Mouse (Mus musculus) spleen, adult 2 months (tissue): ENCODE results near the gene Nectin4. TPM values are rescaled to one million over a fixed set of nuclear protein-coding genes. Genes with fewer than 3 reads are reported as not detected.

Experiments used
- DNase-seq, 2 experiments: peaks; one replicate each; pipeline versions ENCODE4 v3.0.0 to v3.0.0-alpha.2; 2012 to 2021; ENCODE audit warnings: low spot score in 2 of 2, low read depth in 1 of 2
- H3K27ac ChIP-seq: fragments of 200-500 bp; 2 replicates; pipeline ENCODE4 v1.5.1; 2012; ENCODE audit warnings: low read length, inconsistent platforms; ENCODE audit not compliant: insufficient read depth
- H3K27me3 ChIP-seq: fragments of 200-500 bp; 2 replicates; pipeline ENCODE4 v1.6.1; 2012; ENCODE audit warnings: mild to moderate bottlenecking, moderate library complexity, low read length, inconsistent platforms; ENCODE audit not compliant: control insufficient read depth, insufficient read depth
- H3K36me3 ChIP-seq: fragments of 200-500 bp; 2 replicates; pipeline ENCODE4 v1.6.1; 2012; ENCODE audit warnings: mild to moderate bottlenecking, low read length, inconsistent platforms; ENCODE audit not compliant: control insufficient read depth, insufficient read depth
- H3K4me1 ChIP-seq: fragments of 200-500 bp; 2 replicates; pipeline ENCODE4 v1.6.1; 2011; ENCODE audit warnings: inconsistent platforms; ENCODE audit not compliant: control insufficient read depth, insufficient read depth, insufficient read length
- H3K4me3 ChIP-seq: fragments of 200-500 bp; 2 replicates; pipeline ENCODE4 v1.5.1; 2011; ENCODE audit warnings: mild to moderate bottlenecking, inconsistent platforms; ENCODE audit not compliant: insufficient read depth, insufficient read length; ENCODE audit errors: extremely low read depth
- CTCF ChIP-seq: fragments of 200-500 bp; IDR thresholded peaks from 2 replicates; pipeline ENCODE4 v1.5.1; 2011; ENCODE audit warnings: mild to moderate bottlenecking, inconsistent platforms; ENCODE audit not compliant: insufficient read depth, insufficient read length, insufficient replicate concordance; ENCODE audit errors: extremely low read depth
- POLR2A ChIP-seq: fragments of 200-500 bp; IDR thresholded peaks from 2 replicates; pipeline ENCODE4 v1.6.1; 2011; ENCODE audit warnings: low read depth, low read length, inconsistent platforms
- WGBS: fragments of 180-500 bp; shearing (Covaris S2); methylation state at CpG from one replicate; pipeline ENCODE4 v1.1.7; 2018; 5-methylcytosine and 5-hydroxymethylcytosine counted together
- polyA plus RNA-seq: library from polyadenylated mRNA; depleted of rRNA; stranded (reverse); fragments of >200 nt; gene quantifications from 2 replicates; pipeline ENCODE4 v1.2.3, GENCODE M21; 2012

Nectin4 gene
- polyA plus RNA-seq, 1 experiment, result 1.4 TPM

DNA sequence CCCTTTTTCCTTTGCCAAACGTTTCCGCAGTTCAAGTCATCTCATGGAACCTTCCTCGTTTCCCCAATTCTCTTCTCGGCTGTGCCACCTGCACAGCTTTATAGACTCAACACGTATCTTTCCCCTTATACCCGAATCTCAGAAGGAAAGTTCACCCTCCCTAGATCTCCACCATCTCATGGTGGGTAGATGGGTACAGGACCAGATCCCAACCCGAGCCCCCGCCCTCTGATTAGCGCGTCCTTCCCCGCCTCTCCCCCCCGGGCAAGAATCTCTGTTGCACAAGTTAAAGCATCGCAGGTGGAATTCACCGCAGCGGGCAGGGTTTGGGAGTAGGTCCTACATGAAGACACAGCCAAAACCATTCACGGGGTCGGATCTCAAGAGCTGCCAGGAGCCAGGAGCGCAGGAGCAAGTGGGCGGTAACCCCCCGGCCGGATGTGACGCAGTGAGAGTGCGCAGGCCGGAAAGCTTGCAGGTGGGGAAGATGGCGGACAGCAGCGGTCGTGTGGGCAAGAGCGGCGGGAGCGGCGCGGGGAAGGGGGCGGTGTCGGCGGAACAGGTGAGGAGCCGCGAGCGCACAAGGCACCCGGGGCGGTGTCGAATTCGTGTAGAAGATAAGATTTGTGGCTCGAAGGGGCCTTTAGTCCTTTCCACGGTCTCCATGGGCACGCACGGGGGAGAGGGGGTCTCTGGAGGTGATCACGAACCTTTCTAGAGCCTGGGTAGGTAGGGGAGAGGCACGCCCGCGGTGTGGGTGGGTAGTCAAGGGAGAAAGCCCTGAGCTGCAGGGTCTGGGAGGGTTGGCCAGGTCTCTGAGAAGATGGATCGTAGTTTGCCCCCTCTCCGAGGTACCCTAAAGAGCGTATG is 24.4 kb upstream of the Nectin4 start, which contains the start of the genes Nit1 and Pfdn2:
Gene Nit1, minus strand, starts transcription at position 422 of the 870 bp plus-strand sequence.
Gene Pfdn2, plus strand, starts transcription at position 446 of the 870 bp plus-strand sequence.
- DNase-seq, result peak; percentile 71 to 88
- Histone ChIP-seq H3K4me3 (peak within 1 kb of the TSS; percentile 95), H3K27ac (peak within 1 kb of the TSS; percentile 61), H3K4me1 (peaks cover 4% of the 10 kb centered on the region), H3K27me3 (no peaks in the 10 kb centered on the region), H3K36me3 (peaks cover 13% of the 10 kb centered on the region)
- no peak for TF ChIP-seq CTCF
- TF ChIP-seq POLR2A, result peak; percentile 89
- 1% methylated on average over 53 of the region's 53 CpGs for WGBS

DNA sequence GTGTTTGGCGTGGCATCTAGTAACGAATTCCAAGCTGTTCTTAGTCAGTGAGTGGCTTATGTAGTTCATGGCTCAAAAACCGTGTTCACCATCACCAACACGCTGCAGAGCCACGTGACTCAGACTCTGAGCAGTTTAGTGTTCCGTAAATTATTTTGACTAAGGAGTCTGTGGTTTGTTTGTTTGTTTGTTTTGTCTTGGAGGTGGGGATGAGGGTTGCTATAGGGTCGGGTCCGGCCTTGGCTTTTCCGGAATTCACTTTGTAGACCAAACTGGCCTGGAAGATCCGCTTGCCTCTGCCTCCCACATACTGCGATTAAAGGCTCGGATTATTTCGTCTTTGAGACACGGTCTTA is 23.8 kb upstream of the Nectin4 start:
- WGBS, result 1% methylated on average over 14 of the region's 14 CpGs
- no peak for DNase-seq
- Histone ChIP-seq H3K27me3 (no peaks in the 10 kb centered on the region), H3K27ac (peak overlapping the region; percentile 61; the same call in 1 of the 2 replicates), H3K36me3 (peaks cover 7% of the 10 kb centered on the region), H3K4me3 (peak overlapping the region; percentile 95), H3K4me1 (peaks cover 4% of the 10 kb centered on the region)
- TF ChIP-seq POLR2A, result no peak
- no peak for TF ChIP-seq CTCF

DNA sequence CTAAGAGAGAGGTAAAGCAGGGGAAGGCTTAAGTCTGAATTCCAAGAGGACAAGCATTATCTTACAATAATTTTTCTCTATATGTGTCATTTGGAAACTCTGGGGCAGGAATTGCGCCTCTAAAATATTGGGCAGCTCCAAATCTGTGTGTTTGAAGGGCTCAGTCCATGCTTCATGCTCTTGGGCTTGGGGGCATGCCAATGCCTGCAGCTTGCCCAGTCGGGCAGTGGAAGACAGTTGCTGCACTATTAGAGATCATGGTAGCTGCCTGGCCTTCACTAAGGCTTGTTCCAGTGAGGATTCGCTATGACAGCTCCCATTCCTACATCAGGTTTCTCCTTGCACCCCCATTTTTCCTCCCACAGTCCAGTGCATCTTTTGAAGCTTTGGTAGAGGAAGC is 21.2 kb upstream of the Nectin4 start:
- H3K4me1 ChIP-seq, result peaks cover 4% of the 10 kb centered on the region
- WGBS, result 86% methylated on average over 3 of the region's 3 CpGs
- TF ChIP-seq CTCF (no peak), POLR2A (no peak)
- no peaks in the 10 kb centered on the region for H3K27me3 ChIP-seq
- H3K36me3 ChIP-seq, result no peaks in the 10 kb centered on the region
- DNase-seq, result no peak
- H3K4me3 ChIP-seq, result no peak overlapping the region
- H3K27ac ChIP-seq, result no peak overlapping the region

DNA sequence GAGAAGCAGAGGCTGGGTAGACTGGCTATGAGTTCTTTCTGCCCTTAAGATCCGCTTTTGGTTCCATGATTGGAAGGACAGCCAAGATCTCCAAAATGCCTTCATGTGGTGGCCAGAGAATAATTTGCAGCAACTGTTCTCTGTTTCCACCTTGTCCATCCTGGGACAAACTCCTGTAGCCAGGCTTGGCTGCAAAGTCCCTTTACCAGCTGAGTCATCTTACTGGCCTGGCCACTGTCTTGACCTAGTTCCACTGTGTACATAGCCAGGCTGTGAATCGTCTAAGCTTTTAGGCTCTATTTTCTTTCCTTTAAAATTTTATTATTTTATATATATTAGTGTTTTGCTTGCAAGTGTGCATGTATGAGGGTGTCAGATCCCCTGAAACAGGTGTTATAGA is 20.7 kb upstream of the Nectin4 start:
- Histone ChIP-seq H3K4me1 (peaks cover 4% of the 10 kb centered on the region), H3K36me3 (no peaks in the 10 kb centered on the region), H3K4me3 (no peak overlapping the region), H3K27ac (no peak overlapping the region), H3K27me3 (no peaks in the 10 kb centered on the region)
- WGBS, result 93% methylated on average over 2 of the region's 2 CpGs
- TF ChIP-seq POLR2A (no peak), CTCF (no peak)
- DNase-seq, result no peak

DNA sequence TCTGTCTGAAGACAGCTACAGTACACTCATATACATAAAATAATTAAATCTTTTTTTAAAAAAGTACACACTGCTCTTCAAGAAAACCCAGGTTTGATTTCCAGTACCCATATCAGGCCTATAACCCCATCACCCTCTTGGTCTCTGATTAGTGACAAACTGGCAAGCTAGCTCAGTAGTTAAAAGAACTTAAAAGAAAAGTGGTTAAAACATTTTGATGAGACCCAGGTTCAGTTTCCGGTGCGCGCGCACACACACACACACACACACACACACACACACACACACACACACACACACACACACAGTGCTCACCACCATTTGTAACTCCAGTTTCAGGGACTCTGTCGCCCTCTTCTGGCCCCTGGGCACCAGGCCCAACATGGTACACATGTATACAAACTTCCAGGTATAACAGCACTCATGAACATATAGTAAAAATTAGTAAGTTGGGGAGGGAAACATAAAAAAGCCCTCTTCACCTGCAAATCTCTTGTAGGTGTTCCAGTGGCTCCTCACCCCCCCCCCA is 14.0 kb upstream of the Nectin4 start:
- 60% methylated on average over 5 of the region's 5 CpGs for WGBS

DNA sequence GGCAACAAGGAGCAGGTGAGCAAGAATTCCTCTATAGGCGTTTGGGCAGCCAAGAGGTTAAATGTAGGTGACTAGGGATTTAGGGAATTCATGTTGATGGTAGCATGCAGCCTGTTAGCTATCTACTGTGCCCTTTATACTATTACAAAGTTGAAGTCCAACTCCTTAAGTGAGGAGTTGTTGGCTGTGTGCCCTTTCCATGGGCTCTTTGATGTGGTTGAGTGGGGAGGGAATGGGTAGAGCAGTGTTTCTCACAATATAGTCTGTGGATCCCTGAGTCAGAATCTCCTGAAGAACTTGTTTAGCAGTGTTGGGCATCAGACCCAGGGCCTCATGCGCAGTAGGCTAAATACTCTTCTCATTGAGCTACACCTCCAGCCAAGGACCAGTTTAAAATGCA is 13.1 kb upstream of the Nectin4 start:
- H3K36me3 ChIP-seq, result no peaks in the 10 kb centered on the region
- H3K4me1 ChIP-seq, result peaks cover 6% of the 10 kb centered on the region
- 90% methylated on average over 2 of the region's 2 CpGs for WGBS
- no peak for TF ChIP-seq CTCF
- TF ChIP-seq POLR2A, result no peak
- H3K4me3 ChIP-seq, result no peak overlapping the region
- H3K27ac ChIP-seq, result no peak overlapping the region
- DNase-seq, result no peak
- no peaks in the 10 kb centered on the region for H3K27me3 ChIP-seq

More for the DNA sequence above, 14.0 kb upstream of the Nectin4 start:
- TF ChIP-seq POLR2A, result no peak
- TF ChIP-seq CTCF, result peak; percentile 61; the same call in 1 of the 2 replicates
- Histone ChIP-seq H3K27me3 (no peaks in the 10 kb centered on the region), H3K4me3 (no peak overlapping the region), H3K36me3 (no peaks in the 10 kb centered on the region), H3K27ac (no peak overlapping the region), H3K4me1 (peaks cover 6% of the 10 kb centered on the region)
- DNase-seq, result peak; percentile 32 to 54

DNA sequence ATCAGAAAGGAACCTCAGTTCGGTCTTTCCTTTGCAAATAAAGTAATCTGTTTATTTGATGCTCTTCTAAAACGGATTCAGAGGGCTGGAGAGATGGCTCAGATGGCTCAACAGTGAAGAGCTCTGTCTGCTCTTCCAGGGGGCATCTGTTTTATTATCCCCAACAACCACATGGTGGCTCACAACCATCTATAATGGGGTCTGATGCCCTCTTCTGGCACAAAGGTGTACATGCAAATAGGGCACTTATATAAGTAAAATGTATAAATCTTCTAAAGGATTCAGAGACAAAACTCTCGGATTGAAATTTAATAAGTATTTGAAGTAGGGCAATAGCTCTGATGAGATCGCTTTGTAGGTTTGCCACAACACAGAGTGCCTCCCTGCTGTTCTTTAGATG is 11.5 kb upstream of the Nectin4 start:
- TF ChIP-seq POLR2A (no peak), CTCF (no peak)
- Histone ChIP-seq H3K27ac (no peak overlapping the region), H3K4me3 (no peak overlapping the region), H3K27me3 (no peaks in the 10 kb centered on the region), H3K36me3 (no peaks in the 10 kb centered on the region), H3K4me1 (peaks cover 6% of the 10 kb centered on the region)
- WGBS, result 64% methylated on average over 4 of the region's 4 CpGs
- DNase-seq, result peak; percentile 34 to 50
